Mouse (Mus musculus) brain, embryonic 14.5 days (tissue): Measurements from ENCODE around the gene Capn15.

Source experiments
- CTCF ChIP-seq: fragments of 200-500 bp; IDR thresholded peaks from 2 replicates; pipeline ENCODE4 v1.5.1; 2012; ENCODE audit warnings: inconsistent platforms, mild to moderate bottlenecking, moderate library complexity, borderline replicate concordance; ENCODE audit not compliant: insufficient read depth, insufficient read length; ENCODE audit errors: extremely low read depth
- POLR2A ChIP-seq: fragments of 200-500 bp; IDR thresholded peaks from 2 replicates; pipeline ENCODE4 v1.6.1; 2012; ENCODE audit warnings: mild to moderate bottlenecking, inconsistent platforms, borderline replicate concordance; ENCODE audit not compliant: poor library complexity, insufficient read depth, insufficient read length, severe bottlenecking; ENCODE audit errors: extremely low read depth

- TF ChIP-seq POLR2A (no peak), CTCF (no peak)
Measured at GRCm38 (mm10) chr17:25956631-25957030, 29.0 kb downstream of the Capn15 start.
